Comparison of ENCODE assay signal across 10 mouse cellular contexts in genomic region chr12:27849537-27849936, GRCm38 (mm10).
DNase-seq lines count a peak whose midpoint lies in the region; TF ChIP-seq lines count a peak whose summit lies in the region.
"Had no signal": no experiment of that assay in that cellular context is flagged by ENCODE, and none has a peak within 500 bp of the region (broad histone marks: within the 10 kb centered on the region; RNA-seq: fewer than 3 reads in every experiment).

No protein-coding gene starts in this region.

- WGBS in forebrain, embryonic 10.5 days, result 93% methylated on average over 3 of the region's 3 CpGs

- no peak overlapping the region for H3K4me3 ChIP-seq in ES-E14 (ENCODE audit: insufficient read depth in 1 of 2, low read depth in 1 of 2, low read length in 2 of 2, poor library complexity in 1 of 2, severe bottlenecking in 1 of 2)
- no peak overlapping the region for H3K4me3 ChIP-seq in embryonic fibroblast, embryonic 13.5 days (ENCODE audit: insufficient read depth, low read length)
- H3K4me3 ChIP-seq in forebrain, embryonic 10.5 days, result no peak overlapping the region
- H3K4me3 ChIP-seq: neural tube, embryonic 12.5 days had no signal

- no peaks in the 10 kb centered on the region for H3K9me3 ChIP-seq in ES-E14 (ENCODE audit: control insufficient read depth, insufficient read depth, low read depth, low read length)
- H3K9me3 ChIP-seq in forebrain, embryonic 10.5 days, result no peaks in the 10 kb centered on the region
- H3K9me3 ChIP-seq: neural tube, embryonic 12.5 days had no signal

- intact Hi-C loops in left cerebral cortex, postnatal 4 days (cut with DNase I), result no loop called here
- intact Hi-C loops in left cerebral cortex, postnatal 36 days (cut with DNase I), result no loop called here

- no peak overlapping the region for H3K27ac ChIP-seq in ES-E14 (ENCODE audit: insufficient read depth, low read depth, low read length, poor library complexity, severe bottlenecking)
- H3K27ac ChIP-seq in embryonic fibroblast, embryonic 13.5 days (ENCODE audit: insufficient read depth, low read length), result no peak overlapping the region
- H3K27ac ChIP-seq in forebrain, embryonic 10.5 days, result no peak overlapping the region
- H3K27ac ChIP-seq: neural tube, embryonic 12.5 days had no signal

- no peaks in the 10 kb centered on the region for H3K36me3 ChIP-seq in ES-E14 (ENCODE audit: control insufficient read depth, insufficient read depth, low read length, poor library complexity, severe bottlenecking)
- H3K36me3 ChIP-seq in forebrain, embryonic 10.5 days (replicated peaks), result no peaks in the 10 kb centered on the region
- H3K36me3 ChIP-seq: neural tube, embryonic 12.5 days had no signal

- H3K4me1 ChIP-seq in ES-E14 (ENCODE audit: control insufficient read depth in 2 of 2, insufficient read depth in 2 of 2, low read length in 2 of 2, poor library complexity in 1 of 2), result no peaks in the 10 kb centered on the region
- H3K4me1 ChIP-seq in embryonic fibroblast, embryonic 13.5 days (ENCODE audit: control insufficient read depth, insufficient read depth, low read length), result no peaks in the 10 kb centered on the region
- H3K4me1 ChIP-seq in forebrain, embryonic 10.5 days, result peaks cover 5% of the 10 kb centered on the region; the same call in 1 of the 2 replicates
- H3K4me1 ChIP-seq: neural tube, embryonic 12.5 days had no signal

- TF ChIP-seq POLR2A in embryonic fibroblast, embryonic 13.5 days (IDR thresholded peaks at IDR 0.05; ENCODE audit: low read depth, low read length), result no peak

- in situ Hi-C loops in ES-E14 (cut with MboI; ENCODE audit: low sequenced_read_pairs in 2 of 2, unreplicated experiment in 2 of 2), result no loop called here

- no peak overlapping the region for H3K9ac ChIP-seq in ES-E14 (ENCODE audit: insufficient read depth, low read depth, low read length, poor library complexity, severe bottlenecking)
- H3K9ac ChIP-seq: neural tube, embryonic 12.5 days had no signal

- H3K27me3 ChIP-seq in forebrain, embryonic 10.5 days (ENCODE audit: poor library complexity, severe bottlenecking), result no peaks in the 10 kb centered on the region
- H3K27me3 ChIP-seq: neural tube, embryonic 12.5 days had no signal

- TF ChIP-seq CTCF in embryonic fibroblast, embryonic 13.5 days (IDR thresholded peaks at IDR 0.05; ENCODE audit: borderline replicate concordance, insufficient read depth, low read length), result peak; percentile 37; the same call in 1 of the 2 replicates

- peak; percentile 28 for DNase-seq in embryo, embryonic 11 days
- no peak for DNase-seq in embryo, embryonic 9.5 days (ENCODE audit: extremely low spot score)
- peak; percentile 29 for DNase-seq in left cerebral cortex, postnatal 4 days
- no peak for DNase-seq in left cerebral cortex, postnatal 36 days (ENCODE audit: low spot score in 2 of 2)
- DNase-seq in ES-E14 (ENCODE audit: low read depth, low spot score), result peak; percentile 37
- no peak for DNase-seq in right cerebral cortex, postnatal 4 days
- DNase-seq in forebrain, embryonic 10.5 days (ENCODE audit: extremely low spot score, low spot score), result no peak
- DNase-seq: layer of hippocampus, adult 9-11 months had no signal

TF ChIP-seq in ES-E14, 5 proteins besides CTCF, POLR2A, EP300 and RAD21:
- TF ChIP-seq MAFK (IDR thresholded peaks at IDR 0.05; ENCODE audit: insufficient read depth, low read depth, low read length) (no peak), ZNF384 (IDR thresholded peaks at IDR 0.05; ENCODE audit: low read depth, low read length) (no peak), CHD2 (IDR thresholded peaks at IDR 0.05; ENCODE audit: low read depth, low read length) (no peak), HCFC1 (IDR thresholded peaks at IDR 0.05; ENCODE audit: borderline replicate concordance, insufficient read depth, low read length) (no peak), ZC3H11A (IDR thresholded peaks at IDR 0.05; ENCODE audit: borderline replicate concordance, low read depth, low read length) (no peak)
TF ChIP-seq in ES-E14: peak in this region for 0.

Comparison
In these comparisons a context has a peak if more than half of its experiments do, and no peak if none do; other contexts are left out.
1. DNase-seq: peak in embryo, embryonic 11 days (single experiment), left cerebral cortex, postnatal 4 days (single experiment) and ES-E14 (single experiment); none in embryo, embryonic 9.5 days (single experiment), left cerebral cortex, postnatal 36 days (0 of 2), right cerebral cortex, postnatal 4 days (single experiment) and forebrain, embryonic 10.5 days (single experiment).